Mouse (Mus musculus): ENCODE data around the gene Txndc17.
"Not testable (repeated sequence)": the region's sequence is repeated elsewhere in the genome, so short reads cannot be mapped to it uniquely, and the experiment has no call there.

DNA sequence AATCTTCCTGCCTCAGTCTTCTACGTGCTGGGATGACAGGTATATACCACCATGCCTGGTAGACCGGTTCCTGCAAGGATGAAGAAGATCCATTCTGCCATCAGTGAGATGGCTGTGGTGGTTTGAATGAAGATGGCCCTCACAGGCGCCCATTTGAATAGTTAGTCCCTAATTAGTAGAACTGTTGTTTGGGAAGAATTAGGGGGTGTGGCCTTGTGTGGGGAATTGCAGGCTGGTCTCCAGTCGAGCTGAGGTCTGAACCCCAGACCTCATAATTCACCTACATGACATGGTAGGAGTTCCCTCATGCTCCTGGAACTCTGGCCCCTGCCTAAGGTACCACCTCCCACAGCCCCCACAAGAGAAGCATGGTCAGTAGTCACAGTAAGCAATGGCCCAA is 35.4 kb upstream of the Txndc17 start:
- TF ChIP-seq CTCF (conservative IDR thresholded peaks at IDR 0.05; ENCODE audit: low read length); POU5F1 (IDR thresholded peaks at IDR 0.05; ENCODE audit: borderline replicate concordance, low read length): not testable (repeated sequence)
